Mouse (Mus musculus) lung, adult 2 months (tissue): Measurements from ENCODE around the gene Chek2.

ENCODE experiments used
- CTCF ChIP-seq: fragments of 200-500 bp; IDR thresholded peaks from 2 replicates; pipeline ENCODE4 v1.5.1; 2011; ENCODE audit warnings: mild to moderate bottlenecking, low read length, control low read depth; ENCODE audit not compliant: insufficient read depth
- POLR2A ChIP-seq: fragments of 200-500 bp; IDR thresholded peaks from 2 replicates; pipeline ENCODE4 v1.6.1; 2011; ENCODE audit warnings: low read depth, mild to moderate bottlenecking, control low read depth, low read length, borderline replicate concordance; ENCODE audit errors: extremely low read depth

GRCm38 (mm10) chr5:110889945-110890344 lies 50.2 kb downstream of the Chek2 start:
- TF ChIP-seq CTCF (no peak), POLR2A (no peak)
